In genomic region chr14:40953381-40953780, GRCm38 (mm10) we compare ENCODE assay signal across 19 mouse cellular contexts. TPM values are rescaled to one million over a fixed set of nuclear protein-coding genes. Genes with fewer than 3 reads are reported as not detected.
A peak's percentile ranks its signal among the peaks of the same experiment; 100 is the strongest.
DNase-seq lines count a peak whose midpoint lies in the region; ATAC-seq lines count a peak whose summit lies in the region.
"Had no signal": no experiment of that assay in that cellular context is flagged by ENCODE, and none has a peak within 500 bp of the region (broad histone marks: within the 10 kb centered on the region; RNA-seq: fewer than 3 reads in every experiment).

No protein-coding gene starts in this region.

- DNase-seq in liver = no peak
- peak; percentile 45 to 54 for DNase-seq in spleen, postnatal 36 days (ENCODE audit: low spot score in 2 of 2)
- no peak for DNase-seq in spleen, adult 18-20 months
- DNase-seq in cerebellum, postnatal 10 days = no peak
- DNase-seq in urinary bladder, postnatal 10 days (ENCODE audit: low spot score) = no peak
- DNase-seq: adrenal gland, postnatal 36 days; gastrocnemius, postnatal 25 days; heart, postnatal 14 days; lung, postnatal 14 days; right cerebral cortex, postnatal 4 days had no signal

- no peak for ATAC-seq in liver, embryonic 12.5 days
- no peak for ATAC-seq in forebrain, embryonic 12.5 days (ENCODE audit: low FRiP score)
- ATAC-seq: activated CD4-positive, CD25-positive, alpha-beta regulatory T cell, adult 4 months; inflammation-experienced regulatory T-cells, adult 6 months had no signal

- H3K9ac ChIP-seq in liver, embryonic 12.5 days = no peak overlapping the region; the same call in 1 of the 2 replicates
- no peak overlapping the region for H3K9ac ChIP-seq in forebrain, embryonic 12.5 days
- H3K9ac ChIP-seq: liver, embryonic 14.5 days; midbrain, embryonic 12.5 days; neural tube, embryonic 12.5 days; stomach, embryonic 15.5 days had no signal

- H3K9me3 ChIP-seq in liver, embryonic 12.5 days (replicated peaks) = no peaks in the 10 kb centered on the region
- H3K9me3 ChIP-seq in forebrain, embryonic 12.5 days = no peaks in the 10 kb centered on the region
- H3K9me3 ChIP-seq: midbrain, embryonic 12.5 days; neural tube, embryonic 12.5 days; stomach, embryonic 15.5 days had no signal

- H3K27ac ChIP-seq in liver, embryonic 12.5 days = 0 out of 2 replicates have a peak overlapping the region, but pooled peaks have one; percentile 83
- peak overlapping the region; percentile 9; the same call in 1 of the 2 replicates for H3K27ac ChIP-seq in forebrain, embryonic 12.5 days
- H3K27ac ChIP-seq: kidney, postnatal 0 days; liver, embryonic 14.5 days; midbrain, embryonic 12.5 days; neural tube, embryonic 12.5 days; stomach, embryonic 15.5 days had no signal

- H3K27me3 ChIP-seq in liver, embryonic 12.5 days (replicated peaks) = no peaks in the 10 kb centered on the region
- no peaks in the 10 kb centered on the region for H3K27me3 ChIP-seq in forebrain, embryonic 12.5 days
- H3K27me3 ChIP-seq: midbrain, embryonic 12.5 days; neural tube, embryonic 12.5 days; stomach, embryonic 15.5 days had no signal

- H3K4me3 ChIP-seq in liver, embryonic 12.5 days = no peak overlapping the region
- no peak overlapping the region for H3K4me3 ChIP-seq in forebrain, embryonic 12.5 days (replicated peaks)
- H3K4me3 ChIP-seq: midbrain, embryonic 12.5 days; neural tube, embryonic 12.5 days; stomach, embryonic 15.5 days had no signal

- H3K36me3 ChIP-seq in liver, embryonic 12.5 days = peaks cover 9% of the 10 kb centered on the region; the same call in 1 of the 2 replicates
- H3K36me3 ChIP-seq in forebrain, embryonic 12.5 days (replicated peaks) = no peaks in the 10 kb centered on the region
- H3K36me3 ChIP-seq: midbrain, embryonic 12.5 days; neural tube, embryonic 12.5 days; stomach, embryonic 15.5 days had no signal

- H3K4me2 ChIP-seq in liver, embryonic 12.5 days = no peak overlapping the region
- no peak overlapping the region for H3K4me2 ChIP-seq in forebrain, embryonic 12.5 days
- H3K4me2 ChIP-seq: midbrain, embryonic 12.5 days; neural tube, embryonic 12.5 days; stomach, embryonic 15.5 days had no signal

- WGBS in liver, embryonic 12.5 days (ENCODE audit: insufficient replicate concordance) = 78% methylated on average over 5 of the region's 5 CpGs
- 76% methylated on average over 5 of the region's 5 CpGs for WGBS in forebrain, embryonic 12.5 days

- H3K4me1 ChIP-seq in liver, embryonic 12.5 days = peaks cover 100% of the 10 kb centered on the region
- peaks cover 90% of the 10 kb centered on the region for H3K4me1 ChIP-seq in forebrain, embryonic 12.5 days

RNA-seq across cellular contexts. Expression of gene Tspan14, which starts 13.2 kb away (rescaled TPM):
- polyA plus RNA-seq in liver, embryonic 12.5 days (2016; fragmentation: Nextera tagmentation; extraction: Ambion mirVana) = 44.5 and 44.6 TPM in 2 replicates
- 82.6 and 90.6 TPM in 2 replicates for polyA plus RNA-seq in forebrain, embryonic 12.5 days (2016; fragmentation: Nextera tagmentation; extraction: Ambion mirVana)

Comparison
In these comparisons a context has a peak if more than half of its experiments do, and no peak if none do; other contexts are left out.
1. DNase-seq: peak in spleen, postnatal 36 days (2 of 2); none in liver (single experiment), spleen, adult 18-20 months (0 of 2), cerebellum, postnatal 10 days (0 of 2) and urinary bladder, postnatal 10 days (single experiment).